In genomic region chr5:147775222-147775621, GRCm38 (mm10) we compare ENCODE assay signal across 24 mouse cellular contexts. TPM values are rescaled to one million over a fixed set of nuclear protein-coding genes. Genes with fewer than 3 reads are reported as not detected.
"Had no signal": no experiment of that assay in that cellular context is flagged by ENCODE, and none has a peak within 500 bp of the region (broad histone marks: within the 10 kb centered on the region; RNA-seq: fewer than 3 reads in every experiment).

No protein-coding gene starts in this region.

- H3K4me3 ChIP-seq: gastrocnemius, adult 2 months; heart, embryonic 10.5 days; heart, embryonic 12.5 days; hindbrain, embryonic 10.5 days; hindbrain, embryonic 12.5 days; intestine, embryonic 15.5 days; layer of hippocampus, adult 2 months; left cerebral cortex, adult 2 months; limb, embryonic 10.5 days; limb, embryonic 12.5 days had no signal

- H3K9ac ChIP-seq: heart, embryonic 12.5 days; hindbrain, embryonic 12.5 days; hindbrain, embryonic 14.5 days; intestine, embryonic 15.5 days; limb, embryonic 12.5 days had no signal

- H3K27ac ChIP-seq: gastrocnemius, adult 2 months; heart, embryonic 10.5 days; hindbrain, embryonic 10.5 days; hindbrain, embryonic 12.5 days; hindbrain, embryonic 14.5 days; intestine, embryonic 15.5 days; layer of hippocampus, adult 2 months; left cerebral cortex, adult 2 months; limb, embryonic 10.5 days; limb, embryonic 12.5 days had no signal

- ATAC-seq: hindbrain, embryonic 16.5 days; inflammation-experienced regulatory T-cells, adult 6 months; intestine, embryonic 15.5 days; intestine, postnatal 0 days had no signal

- H3K36me3 ChIP-seq: heart, embryonic 10.5 days; heart, embryonic 12.5 days; hindbrain, embryonic 10.5 days; hindbrain, embryonic 12.5 days; intestine, embryonic 15.5 days; limb, embryonic 10.5 days; limb, embryonic 12.5 days had no signal

- DNase-seq: gastrocnemius, adult 2 months; gastrocnemius, postnatal 10 days; gastrocnemius, postnatal 25 days; heart, postnatal 10 days; heart, postnatal 4 days; kidney, adult 18-20 months; kidney, adult 8-10 months; kidney, postnatal 10 days; kidney, postnatal 25 days; kidney, postnatal 4 days; liver had no signal

- H3K27me3 ChIP-seq: heart, embryonic 12.5 days; hindbrain, embryonic 12.5 days; intestine, embryonic 15.5 days; limb, embryonic 12.5 days had no signal

- H3K4me1 ChIP-seq: heart, embryonic 10.5 days; heart, embryonic 12.5 days; hindbrain, embryonic 10.5 days; hindbrain, embryonic 12.5 days; intestine, embryonic 15.5 days had no signal

RNA-seq across cellular contexts. Expression of gene Flt1, which starts 49.4 kb away (rescaled TPM):
- polyA plus RNA-seq: inflammation-experienced regulatory T-cells, adult 6 months had no signal
